Mouse (Mus musculus) telencephalon, adult 2 months (tissue): Measurements from ENCODE around the gene Scnn1b.

Experiments
- DNase-seq: peaks from one replicate; pipeline ENCODE4 v3.0.0-alpha.2; 2011; ENCODE audit warnings: low read depth, low spot score

Scnn1b gene

DNA sequence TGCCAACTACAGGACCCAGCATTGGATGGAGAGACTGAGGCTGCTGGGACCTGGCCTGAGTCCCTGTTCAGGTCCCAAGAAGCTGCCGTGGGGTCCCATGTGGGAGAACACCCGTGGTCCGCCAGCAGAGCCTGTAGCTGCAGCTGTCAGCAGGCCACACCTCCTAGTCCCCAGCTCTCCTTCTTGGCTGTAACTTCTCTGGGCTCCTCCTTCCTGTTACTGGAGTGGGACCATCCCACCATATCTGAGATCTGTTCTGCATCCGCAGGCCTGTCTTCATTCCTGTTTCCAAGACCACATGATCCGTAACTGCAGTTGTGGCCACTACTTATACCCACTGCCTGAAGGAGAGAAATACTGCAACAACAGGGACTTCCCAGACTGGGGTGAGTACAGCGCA lies 49.1 kb downstream of the Scnn1b start:
- no peak for DNase-seq

DNA sequence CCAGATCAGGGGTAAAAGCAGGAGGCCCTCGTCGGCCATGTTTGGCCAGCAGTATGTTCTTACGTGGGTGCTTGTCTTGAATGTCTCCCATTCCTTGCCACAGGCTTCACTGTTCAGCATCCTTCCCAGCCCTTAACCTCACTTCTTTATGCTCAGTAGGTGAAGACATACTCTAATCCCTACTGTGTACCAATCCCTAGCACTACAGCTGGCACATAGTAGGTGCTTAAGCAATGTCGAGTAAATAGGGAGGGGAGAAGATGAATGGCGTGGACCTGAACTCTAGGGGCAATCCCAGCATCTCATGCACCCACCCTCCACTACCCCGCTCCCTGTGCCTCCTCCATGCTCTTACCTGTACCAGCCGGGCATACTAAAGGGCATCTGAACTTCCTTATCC lies 59.5 kb downstream of the Scnn1b start:
- DNase-seq = no peak

- no peak for DNase-seq
These were observed 63.0 kb downstream of the Scnn1b start for GRCm38 (mm10) chr7:121927882-121928281.

GRCm38 (mm10) chr7:121931246-121931645 lies 66.4 kb downstream of the Scnn1b start:
- no peak for DNase-seq

- no peak for DNase-seq
These were observed 68.8 kb downstream of the Scnn1b start for GRCm38 (mm10) chr7:121933675-121934074.

- DNase-seq = no peak
These were observed 69.5 kb downstream of the Scnn1b start for GRCm38 (mm10) chr7:121934346-121934745.

DNA sequence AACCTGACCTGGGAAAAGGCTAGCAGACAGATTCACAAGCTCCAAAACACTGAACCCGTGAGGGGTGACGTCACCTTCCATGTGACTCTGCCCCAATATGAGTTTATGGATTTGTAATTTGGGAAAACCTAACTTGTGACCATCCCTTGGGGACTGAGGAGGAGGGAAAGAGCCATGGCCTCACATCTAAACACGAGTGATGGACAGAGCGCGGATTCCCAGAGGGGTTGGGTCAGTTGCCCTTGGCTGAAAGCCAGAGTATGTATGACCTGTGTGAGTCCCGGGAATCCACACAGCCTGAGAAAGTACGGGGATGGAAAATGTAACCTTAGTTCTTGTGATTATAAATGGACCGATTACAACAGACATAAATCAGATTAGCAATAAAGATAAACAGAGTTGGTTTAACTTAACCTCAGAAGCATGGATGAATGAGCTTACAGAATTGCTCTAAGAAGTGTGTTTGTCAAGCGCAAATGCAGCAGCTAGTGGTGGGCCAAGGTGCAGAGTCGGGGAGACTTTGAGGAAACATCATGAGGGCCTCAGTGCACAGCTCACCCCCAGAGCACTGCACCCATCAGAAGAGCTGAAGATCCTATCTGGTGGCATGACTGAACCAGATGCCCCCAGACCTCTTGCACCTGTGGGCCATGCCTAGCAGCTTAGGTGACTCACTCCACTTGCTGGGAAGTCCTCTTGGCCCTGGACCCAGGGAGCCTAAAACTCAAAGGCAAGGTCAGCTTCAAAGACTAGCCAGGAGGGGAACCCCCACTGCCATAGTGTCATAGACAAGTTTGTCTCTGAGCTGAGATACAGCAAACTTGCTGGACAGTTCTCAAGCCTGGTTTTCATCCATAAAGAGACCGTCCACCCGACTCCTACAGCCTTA lies 71.3 kb downstream of the Scnn1b start:
- DNase-seq = no peak

- no peak for DNase-seq
These were observed 72.2 kb downstream of the Scnn1b start for GRCm38 (mm10) chr7:121936861-121937630.

DNA sequence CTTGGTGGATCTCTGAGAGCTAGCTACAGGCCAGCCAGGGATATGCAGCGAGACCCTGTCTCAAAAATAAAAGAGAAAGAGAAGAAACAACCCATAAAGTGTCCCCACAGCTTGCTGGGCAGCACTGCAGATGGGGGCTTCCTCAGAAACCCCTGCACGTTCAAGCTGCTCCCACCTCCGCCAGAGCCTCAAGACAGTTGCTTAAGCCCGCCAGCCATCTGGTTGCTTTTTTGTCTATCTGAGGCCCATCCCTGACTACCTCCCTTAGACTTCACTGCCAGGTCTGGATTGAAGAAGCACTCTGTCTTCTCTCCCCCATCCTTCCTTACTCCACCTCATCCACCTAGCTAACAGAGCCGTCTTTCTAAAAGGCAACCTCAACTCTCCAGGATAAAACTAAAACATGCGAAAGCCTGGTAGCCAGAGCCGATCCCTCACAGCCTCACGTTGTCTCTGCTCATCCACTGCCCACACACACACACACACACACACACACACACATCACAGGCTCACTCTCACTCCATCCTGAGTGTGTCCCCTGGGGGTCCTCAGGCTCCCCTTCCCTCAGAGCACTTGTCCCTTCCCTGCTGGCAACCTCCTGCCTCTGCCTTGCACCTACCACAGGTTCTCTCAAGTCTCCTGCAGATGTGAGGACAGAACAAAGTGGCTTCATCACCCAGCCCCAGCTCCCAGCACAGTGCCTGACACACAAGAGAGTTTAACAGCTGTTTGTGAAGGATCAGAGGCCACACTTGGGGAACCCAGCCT lies 73.5 kb downstream of the Scnn1b start:
- DNase-seq = no peak

DNA sequence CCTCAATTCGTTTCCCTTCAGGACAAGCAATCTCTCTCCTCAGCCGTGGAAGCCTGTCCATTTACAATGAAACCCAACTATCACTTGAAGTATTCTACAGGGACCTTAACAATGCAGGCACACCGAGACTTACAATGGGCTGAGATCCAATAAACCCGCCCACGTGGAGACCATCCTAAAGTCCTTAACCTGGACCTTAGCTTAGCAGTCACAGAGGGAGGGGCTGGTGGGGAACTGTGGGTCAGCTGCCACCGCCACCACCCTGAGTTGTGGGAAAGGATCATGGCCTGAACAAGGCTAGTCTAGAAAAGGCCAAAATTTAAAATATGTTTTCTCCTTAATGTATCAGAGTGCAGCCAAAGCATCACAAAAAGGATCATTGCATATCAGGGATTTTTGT lies 74.4 kb downstream of the Scnn1b start:
- no peak for DNase-seq

GRCm38 (mm10) chr7:121939729-121940128 lies 74.9 kb downstream of the Scnn1b start:
- peak; percentile 82 for DNase-seq

DNA sequence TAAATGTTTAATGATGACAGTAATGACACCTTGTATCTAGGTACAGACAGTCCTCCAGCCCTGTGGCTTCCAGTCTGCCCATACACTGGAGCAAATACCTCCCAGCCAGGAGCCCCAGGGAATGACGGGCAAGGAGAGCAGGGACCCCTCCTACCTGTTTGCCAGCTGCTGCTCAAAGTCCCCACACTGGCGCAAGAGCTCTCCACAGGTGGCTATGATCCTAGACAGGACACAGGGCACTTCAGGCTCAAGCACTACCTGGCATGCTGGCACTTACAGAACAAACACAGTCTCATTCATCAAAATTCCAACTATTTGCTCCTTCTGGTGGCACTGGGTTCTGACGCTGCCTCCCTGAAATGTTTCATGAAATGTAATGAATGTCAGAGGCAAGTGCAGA lies 76.2 kb downstream of the Scnn1b start:
- no peak for DNase-seq

GRCm38 (mm10) chr7:121941640-121942039 lies 76.8 kb downstream of the Scnn1b start:
- DNase-seq = no peak

- no peak for DNase-seq
These were observed 77.5 kb downstream of the Scnn1b start for GRCm38 (mm10) chr7:121942371-121942770.

DNA sequence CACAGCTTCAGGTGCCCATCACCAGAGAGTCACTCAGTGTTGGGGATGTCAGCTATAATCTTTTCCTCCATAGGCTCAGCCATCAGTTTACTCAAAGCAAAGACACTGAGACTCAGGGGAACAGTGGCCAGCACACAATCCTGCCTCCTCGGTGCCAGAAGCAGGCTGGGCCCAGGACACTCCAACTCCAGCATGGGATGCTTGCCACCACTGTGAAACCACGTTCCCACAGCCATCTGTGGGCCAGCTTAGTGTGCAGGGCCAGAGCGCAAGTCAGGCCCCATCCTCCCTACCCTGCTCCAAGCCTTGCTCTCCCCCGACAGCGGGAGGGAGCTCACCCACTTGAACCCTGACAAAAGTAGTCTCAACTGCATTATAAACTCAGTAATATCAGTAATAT lies 81.4 kb downstream of the Scnn1b start:
- DNase-seq = no peak

GRCm38 (mm10) chr7:121947513-121947912 lies 82.7 kb downstream of the Scnn1b start:
- no peak for DNase-seq

- DNase-seq = no peak
These were observed 90.2 kb downstream of the Scnn1b start for GRCm38 (mm10) chr7:121954891-121955669.

DNA sequence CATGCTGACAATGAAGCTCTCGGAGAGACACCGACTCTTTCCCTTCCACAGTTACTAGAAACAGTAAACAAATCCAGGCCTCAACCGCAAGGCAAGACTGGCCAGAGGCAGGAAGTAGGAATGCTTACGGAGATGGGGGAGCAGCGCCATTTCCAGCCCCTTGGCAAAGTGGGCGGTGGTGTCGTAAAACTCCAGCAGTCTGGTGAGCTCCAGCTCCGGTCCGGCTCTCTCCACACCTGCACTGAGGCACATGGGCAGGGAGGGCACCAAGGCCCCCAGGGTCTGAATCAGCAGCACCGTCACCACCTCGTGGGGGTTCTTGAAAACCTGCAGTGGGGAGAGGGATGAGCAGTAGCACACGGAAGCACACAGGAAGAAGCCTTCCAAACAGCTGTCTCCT lies 91.0 kb downstream of the Scnn1b start:
- DNase-seq = no peak

GRCm38 (mm10) chr7:121961913-121962570 lies 97.2 kb downstream of the Scnn1b start:
- no peak for DNase-seq

DNA sequence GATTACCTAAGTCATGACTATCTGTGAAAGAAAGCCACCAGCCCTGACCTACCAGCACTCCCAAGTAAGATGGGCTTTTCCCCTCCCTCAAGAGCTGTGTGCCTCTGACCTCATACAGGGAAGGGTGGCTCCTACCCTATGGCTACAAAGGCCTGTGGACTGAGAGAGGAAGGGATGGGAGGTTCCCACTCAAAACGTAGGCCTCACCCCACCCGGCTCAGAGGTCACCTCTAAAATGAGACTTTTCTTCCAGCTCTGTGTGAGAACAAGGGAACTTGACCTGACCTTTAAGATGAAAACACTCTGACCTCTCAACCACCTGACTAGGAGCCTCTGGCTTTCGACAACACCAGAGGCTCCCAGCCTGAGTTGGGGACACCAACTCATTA lies 97.7 kb downstream of the Scnn1b start:
- no peak for DNase-seq

GRCm38 (mm10) chr7:121963883-121964398 lies 99.1 kb downstream of the Scnn1b start:
- peak; percentile 52 for DNase-seq
